Mouse (Mus musculus): Measurements from ENCODE around the gene Lgals9. TPM values are rescaled to one million over a fixed set of nuclear protein-coding genes. Genes with fewer than 3 reads are reported as not detected.
A peak's percentile ranks its signal among the peaks of the same experiment; 100 is the strongest.
"Not testable (repeated sequence)": the region's sequence is repeated elsewhere in the genome, so short reads cannot be mapped to it uniquely, and the experiment has no call there.

Lgals9 gene
- total and polyA plus RNA-seq, 3 experiments = 160 to 287 (median 228) TPM

- TF ChIP-seq MAX (IDR thresholded peaks at IDR 0.05; ENCODE audit: low read length) (peak; percentile 58), TBP (IDR thresholded peaks at IDR 0.05; ENCODE audit: low read depth, low read length) (0 out of 2 replicates have a peak, but pooled peaks have one; percentile 17), RAD21 (IDR thresholded peaks at IDR 0.05; ENCODE audit: low read depth, low read length) (no peak), MEF2A (IDR thresholded peaks at IDR 0.05; ENCODE audit: extremely low read depth, insufficient replicate concordance, low read depth, low read length, poor library complexity, severe bottlenecking) (no peak), HCFC1 (IDR thresholded peaks at IDR 0.05; ENCODE audit: low read depth, low read length) (no peak), ZNF384 (IDR thresholded peaks at IDR 0.05; ENCODE audit: low read depth, low read length) (no peak), MAFK (IDR thresholded peaks at IDR 0.05; ENCODE audit: borderline replicate concordance, low read depth, low read length) (no peak), EP300 (IDR thresholded peaks at IDR 0.05; ENCODE audit: low read depth in 1 of 2, low read length in 2 of 2) (peak in 1 of 2 experiments; percentile 67; a peak in 2 of 4 replicates), POLR2A (IDR thresholded peaks at IDR 0.05; ENCODE audit: control insufficient read depth in 1 of 2, insufficient read depth in 1 of 2, low read depth in 1 of 2, low read length in 2 of 2, poor library complexity in 1 of 2) (no peak), ELF1 (IDR thresholded peaks at IDR 0.05; ENCODE audit: low read depth, low read length) (no peak), NELFE (IDR thresholded peaks at IDR 0.05; ENCODE audit: low read depth, low read length) (no peak), ZC3H11A (IDR thresholded peaks at IDR 0.05; ENCODE audit: low read depth, low read length) (no peak), RCOR1 (IDR thresholded peaks at IDR 0.05; ENCODE audit: low read depth, low read length) (peak; percentile 41; the same call in 1 of the 2 replicates)
Observed at GRCm38 (mm10) chr11:79008007-79008775, 23.4 kb upstream of the Lgals9 start (continued).

DNA sequence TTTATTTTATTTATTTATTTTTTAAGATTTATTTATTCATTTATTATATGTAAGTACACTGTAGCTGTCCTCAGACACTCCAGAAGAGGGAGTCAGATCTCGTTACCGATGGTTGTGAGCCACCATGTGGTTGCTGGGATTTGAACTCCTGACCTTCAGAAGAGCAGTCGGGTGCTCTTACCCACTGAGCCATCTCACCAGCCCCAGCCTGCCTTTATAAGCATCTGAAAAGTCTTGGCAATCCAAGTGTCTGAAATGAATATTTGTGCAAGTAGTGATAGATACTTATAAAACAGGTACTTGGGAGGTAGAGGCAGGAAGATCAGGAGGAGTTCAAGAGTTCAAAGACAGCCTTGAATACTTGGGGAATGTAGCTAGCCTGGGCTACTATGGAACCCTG is 22.6 kb upstream of the Lgals9 start:
- not testable (repeated sequence) for H3K4me3 ChIP-seq (ENCODE audit: control insufficient read depth in 1 of 2, insufficient read depth in 1 of 2, low read depth in 2 of 2, low read length in 2 of 2); H3K79me2 ChIP-seq (ENCODE audit: control insufficient read depth, insufficient read depth, low read length, poor library complexity); H3K9ac ChIP-seq (ENCODE audit: control insufficient read depth, low read depth, low read length, poor library complexity, severe bottlenecking); H3K27me3 ChIP-seq (ENCODE audit: control insufficient read depth in 1 of 2, insufficient read depth in 2 of 2, low read length in 2 of 2); H3K9me3 ChIP-seq (replicated peaks; ENCODE audit: insufficient read depth, low read length)
- Histone ChIP-seq H3K27ac (ENCODE audit: control insufficient read depth, low read depth, low read length) (peak overlapping the region; percentile 87), H3K4me1 (ENCODE audit: control insufficient read depth in 1 of 2, insufficient read depth in 2 of 2, low read length in 2 of 2) (peaks cover 48 to 52% of the 10 kb centered on the region in 2 experiments), H3K36me3 (ENCODE audit: control insufficient read depth in 1 of 2, insufficient read depth in 2 of 2, low read length in 2 of 2) (peaks cover 0 to 50% of the 10 kb centered on the region in 2 experiments; a peak in 2 of 4 replicates)
- TF ChIP-seq CHD1 (IDR thresholded peaks at IDR 0.05; ENCODE audit: low read depth, low read length) = 0 out of 2 replicates have a peak, but pooled peaks have one; percentile 56
- TF ChIP-seq TBP (IDR thresholded peaks at IDR 0.05; ENCODE audit: low read depth, low read length) = peak; percentile 66
- peak; percentile 40 for DNase-seq (ENCODE audit: low read depth, low spot score)

- Histone ChIP-seq H3K79me2 (ENCODE audit: control insufficient read depth, insufficient read depth, low read length, poor library complexity) (no peaks in the 10 kb centered on the region), H3K27me3 (ENCODE audit: control insufficient read depth in 1 of 2, insufficient read depth in 2 of 2, low read length in 2 of 2) (no peaks in the 10 kb centered on the region), H3K9me3 (replicated peaks; ENCODE audit: insufficient read depth, low read length) (no peaks in the 10 kb centered on the region), H3K4me3 (ENCODE audit: control insufficient read depth in 1 of 2, insufficient read depth in 1 of 2, low read depth in 2 of 2, low read length in 2 of 2) (peak overlapping the region in 1 of 2 experiments; percentile 35; a peak in 2 of 4 replicates), H3K36me3 (ENCODE audit: control insufficient read depth in 1 of 2, insufficient read depth in 2 of 2, low read length in 2 of 2) (peaks cover 0 to 57% of the 10 kb centered on the region in 2 experiments; a peak in 2 of 4 replicates), H3K9ac (ENCODE audit: control insufficient read depth, low read depth, low read length, poor library complexity, severe bottlenecking) (peak overlapping the region; percentile 45), H3K27ac (ENCODE audit: control insufficient read depth, low read depth, low read length) (peak overlapping the region; percentile 87), H3K4me1 (ENCODE audit: control insufficient read depth in 1 of 2, insufficient read depth in 2 of 2, low read length in 2 of 2) (peaks cover 55 to 58% of the 10 kb centered on the region in 2 experiments)
- DNase-seq (ENCODE audit: low read depth, low spot score) = peak; percentile 81
- TF ChIP-seq NELFE (IDR thresholded peaks at IDR 0.05; ENCODE audit: low read depth, low read length) (peak; percentile 49; the same call in 1 of the 2 replicates), E2F4 (IDR thresholded peaks at IDR 0.05; ENCODE audit: borderline replicate concordance, low read depth, low read length) (no peak), SMC3 (IDR thresholded peaks at IDR 0.05; ENCODE audit: low read depth, low read length) (no peak), CHD2 (IDR thresholded peaks at IDR 0.05; ENCODE audit: low read length) (no peak), UBTF (IDR thresholded peaks at IDR 0.05; ENCODE audit: borderline replicate concordance, insufficient read depth, low read depth, low read length) (no peak), POLR2AphosphoS5 (IDR thresholded peaks at IDR 0.05; ENCODE audit: borderline replicate concordance, low read depth, low read length) (no peak), MYC (IDR thresholded peaks at IDR 0.05; ENCODE audit: low read depth, low read length) (0 out of 2 replicates have a peak, but pooled peaks have one; percentile 27), ELF1 (IDR thresholded peaks at IDR 0.05; ENCODE audit: low read depth, low read length) (peak; percentile 81), POLR2A (IDR thresholded peaks at IDR 0.05; ENCODE audit: control insufficient read depth in 1 of 2, insufficient read depth in 1 of 2, low read depth in 1 of 2, low read length in 2 of 2, poor library complexity in 1 of 2) (no peak), MYB (IDR thresholded peaks at IDR 0.05; ENCODE audit: low read depth, low read length) (peak; percentile 96), EP300 (IDR thresholded peaks at IDR 0.05; ENCODE audit: low read depth in 1 of 2, low read length in 2 of 2) (peak; percentile 90 to 97), GABPA (IDR thresholded peaks at IDR 0.05; ENCODE audit: low read depth, low read length) (no peak), MAZ (IDR thresholded peaks at IDR 0.05; ENCODE audit: low read depth, low read length) (no peak; the same call in 1 of the 2 replicates), TCF12 (IDR thresholded peaks at IDR 0.05; ENCODE audit: low read depth, low read length) (peak; percentile 83), USF1 (IDR thresholded peaks at IDR 0.05; ENCODE audit: low read depth, low read length) (no peak), JUND (IDR thresholded peaks at IDR 0.05; ENCODE audit: low read depth, low read length) (0 out of 2 replicates have a peak, but pooled peaks have one; percentile 54), ZNF384 (IDR thresholded peaks at IDR 0.05; ENCODE audit: low read depth, low read length) (peak; percentile 14; the same call in 1 of the 2 replicates), MAFK (IDR thresholded peaks at IDR 0.05; ENCODE audit: borderline replicate concordance, low read depth, low read length) (0 out of 2 replicates have a peak, but pooled peaks have one; percentile 26)
Observed at GRCm38 (mm10) chr11:79006417-79006816, 21.7 kb upstream of the Lgals9 start.
